Mouse (Mus musculus): Measurements from ENCODE around the gene Comt. TPM values are rescaled to one million over a fixed set of nuclear protein-coding genes. Genes with fewer than 3 reads are reported as not detected.

The Comt gene
- total RNA-seq, 1 experiment: 40.1 TPM

DNA sequence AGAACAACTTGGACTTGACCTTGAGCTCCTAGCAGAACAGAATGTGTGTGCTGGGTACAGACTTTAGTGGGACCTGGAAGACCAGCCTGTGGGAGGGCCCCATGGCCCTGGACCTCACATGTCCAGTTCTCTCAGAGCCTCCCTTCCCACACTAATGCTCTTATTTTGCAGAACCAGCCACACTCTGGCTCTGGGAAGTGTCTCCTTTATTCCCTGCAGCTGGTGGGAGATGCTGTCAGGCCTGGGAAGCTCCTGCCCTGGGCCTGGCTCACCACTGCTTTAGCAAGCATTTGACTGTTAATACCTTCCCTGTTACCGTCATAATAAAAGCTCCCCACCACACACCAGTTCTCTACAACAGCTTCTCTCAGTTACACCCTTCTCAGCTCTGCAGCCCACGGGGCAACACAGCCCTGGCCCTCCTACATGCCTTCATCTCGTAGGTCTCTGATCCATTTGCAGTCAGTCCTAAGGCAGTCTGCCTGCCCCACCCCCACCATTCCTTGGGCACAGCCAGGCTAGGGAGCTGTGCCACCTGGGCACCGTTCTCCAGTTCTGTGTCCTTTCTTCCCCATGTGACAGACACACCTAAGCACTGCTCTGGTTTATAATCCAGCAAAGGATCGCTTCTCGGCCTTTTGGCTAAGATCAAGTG lies 66.4 kb downstream of the Comt start:
- H3K9me3 ChIP-seq (ENCODE audit: control insufficient read depth, insufficient read depth, low read depth, low read length): no peaks in the 10 kb centered on the region
- DNase-seq (ENCODE audit: low read depth, low spot score): no peak
- no peak for TF ChIP-seq CHD2 (IDR thresholded peaks at IDR 0.05; ENCODE audit: low read depth, low read length)
- TF ChIP-seq ZNF384 (IDR thresholded peaks at IDR 0.05; ENCODE audit: low read depth, low read length): no peak
- no peak for TF ChIP-seq MAFK (IDR thresholded peaks at IDR 0.05; ENCODE audit: insufficient read depth, low read depth, low read length)
- no peak for TF ChIP-seq ZC3H11A (IDR thresholded peaks at IDR 0.05; ENCODE audit: borderline replicate concordance, low read depth, low read length)
- TF ChIP-seq HCFC1 (IDR thresholded peaks at IDR 0.05; ENCODE audit: borderline replicate concordance, insufficient read depth, low read length): no peak
- H3K36me3 ChIP-seq (ENCODE audit: control insufficient read depth, insufficient read depth, low read length, poor library complexity, severe bottlenecking): no peaks in the 10 kb centered on the region
- H3K9ac ChIP-seq (ENCODE audit: insufficient read depth, low read depth, low read length, poor library complexity, severe bottlenecking): no peak overlapping the region
- H3K4me1 ChIP-seq (ENCODE audit: control insufficient read depth in 2 of 2, insufficient read depth in 2 of 2, low read length in 2 of 2, poor library complexity in 1 of 2): peaks cover 0 to 2% of the 10 kb centered on the region in 2 experiments; a peak in 2 of 4 replicates
- no peak overlapping the region for H3K27ac ChIP-seq (ENCODE audit: insufficient read depth, low read depth, low read length, poor library complexity, severe bottlenecking)
- in situ Hi-C loops (cut with MboI; ENCODE audit: low sequenced_read_pairs in 2 of 2, unreplicated experiment in 2 of 2): no loop called here
- no peak overlapping the region for H3K4me3 ChIP-seq (ENCODE audit: insufficient read depth in 1 of 2, low read depth in 1 of 2, low read length in 2 of 2, poor library complexity in 1 of 2, severe bottlenecking in 1 of 2)

DNA sequence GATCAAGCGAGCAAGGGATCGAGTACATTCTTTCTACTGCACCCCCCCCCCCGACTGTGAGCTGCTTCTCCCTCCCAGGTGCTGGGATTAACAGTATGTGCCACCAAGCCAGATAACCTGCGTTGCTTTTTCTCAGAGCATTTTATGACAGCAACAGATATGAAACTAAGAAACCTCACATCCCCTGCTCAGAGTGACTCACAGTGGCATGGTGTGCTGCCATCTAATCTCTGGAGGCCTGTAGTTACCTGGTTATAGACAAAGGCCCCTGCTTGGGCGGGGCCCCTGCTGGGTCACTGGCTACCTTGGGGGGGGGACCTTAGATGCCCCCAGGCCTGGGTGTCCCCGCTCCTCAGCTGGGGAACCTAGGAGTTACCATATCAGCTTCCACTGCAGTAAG lies 68.7 kb downstream of the Comt start:
- in situ Hi-C loops (cut with MboI; ENCODE audit: low sequenced_read_pairs in 2 of 2, unreplicated experiment in 2 of 2): no loop called here
- H3K9me3 ChIP-seq (ENCODE audit: control insufficient read depth, insufficient read depth, low read depth, low read length): no peaks in the 10 kb centered on the region
- DNase-seq (ENCODE audit: low read depth, low spot score): no peak
- TF ChIP-seq MAFK (IDR thresholded peaks at IDR 0.05; ENCODE audit: insufficient read depth, low read depth, low read length) (no peak), CHD2 (IDR thresholded peaks at IDR 0.05; ENCODE audit: low read depth, low read length) (no peak), HCFC1 (IDR thresholded peaks at IDR 0.05; ENCODE audit: borderline replicate concordance, insufficient read depth, low read length) (no peak), ZNF384 (IDR thresholded peaks at IDR 0.05; ENCODE audit: low read depth, low read length) (no peak), ZC3H11A (IDR thresholded peaks at IDR 0.05; ENCODE audit: borderline replicate concordance, low read depth, low read length) (no peak)
- H3K4me1 ChIP-seq (ENCODE audit: control insufficient read depth in 2 of 2, insufficient read depth in 2 of 2, low read length in 2 of 2, poor library complexity in 1 of 2): peaks cover 0 to 2% of the 10 kb centered on the region in 2 experiments; a peak in 2 of 4 replicates
- no peaks in the 10 kb centered on the region for H3K36me3 ChIP-seq (ENCODE audit: control insufficient read depth, insufficient read depth, low read length, poor library complexity, severe bottlenecking)
- no peak overlapping the region for H3K9ac ChIP-seq (ENCODE audit: insufficient read depth, low read depth, low read length, poor library complexity, severe bottlenecking)
- H3K4me3 ChIP-seq (ENCODE audit: insufficient read depth in 1 of 2, low read depth in 1 of 2, low read length in 2 of 2, poor library complexity in 1 of 2, severe bottlenecking in 1 of 2): no peak overlapping the region
- H3K27ac ChIP-seq (ENCODE audit: insufficient read depth, low read depth, low read length, poor library complexity, severe bottlenecking): no peak overlapping the region

GRCm38 (mm10) chr16:18356961-18357360 lies 69.7 kb downstream of the Comt start:
- no peak overlapping the region for H3K27ac ChIP-seq (ENCODE audit: insufficient read depth, low read depth, low read length, poor library complexity, severe bottlenecking)
- no peaks in the 10 kb centered on the region for H3K9me3 ChIP-seq (ENCODE audit: control insufficient read depth, insufficient read depth, low read depth, low read length)
- peaks cover 0 to 2% of the 10 kb centered on the region in 2 experiments; a peak in 2 of 4 replicates for H3K4me1 ChIP-seq (ENCODE audit: control insufficient read depth in 2 of 2, insufficient read depth in 2 of 2, low read length in 2 of 2, poor library complexity in 1 of 2)
- H3K4me3 ChIP-seq (ENCODE audit: insufficient read depth in 1 of 2, low read depth in 1 of 2, low read length in 2 of 2, poor library complexity in 1 of 2, severe bottlenecking in 1 of 2): no peak overlapping the region
- H3K9ac ChIP-seq (ENCODE audit: insufficient read depth, low read depth, low read length, poor library complexity, severe bottlenecking): no peak overlapping the region
- no peaks in the 10 kb centered on the region for H3K36me3 ChIP-seq (ENCODE audit: control insufficient read depth, insufficient read depth, low read length, poor library complexity, severe bottlenecking)
- no peak for DNase-seq (ENCODE audit: low read depth, low spot score)
- in situ Hi-C loops (cut with MboI; ENCODE audit: low sequenced_read_pairs in 2 of 2, unreplicated experiment in 2 of 2): no loop called here
- TF ChIP-seq HCFC1 (IDR thresholded peaks at IDR 0.05; ENCODE audit: borderline replicate concordance, insufficient read depth, low read length) (no peak), ZC3H11A (IDR thresholded peaks at IDR 0.05; ENCODE audit: borderline replicate concordance, low read depth, low read length) (no peak), ZNF384 (IDR thresholded peaks at IDR 0.05; ENCODE audit: low read depth, low read length) (no peak)

Other genes with a start within 250 kb of the Comt start
- gene Ccdc188, start 209.0 kb downstream of the Comt start, total RNA-seq (2012; rRNA removed): not detected in 2 replicates
- 16.2 and 17.0 TPM in 2 replicates for gene Zdhhc8, start 191.7 kb downstream of the Comt start, total RNA-seq (2012; rRNA removed)
- 99.3 and 102 TPM in 2 replicates for gene Trmt2a, start 178.2 kb downstream of the Comt start, total RNA-seq (2012; rRNA removed)
- gene Ranbp1, start 178.1 kb downstream of the Comt start, total RNA-seq (2012; rRNA removed): 302 and 410 TPM in 2 replicates
- 0.63 and 1.7 TPM in 2 replicates for gene Gm49776, start 168.5 kb downstream of the Comt start, total RNA-seq (2012; rRNA removed)
- 65.7 and 84.1 TPM in 2 replicates for gene Dgcr8, start 137.6 kb downstream of the Comt start, total RNA-seq (2012; rRNA removed)
- 10.0 and 10.4 TPM in 2 replicates for gene Tango2, start 78.7 kb downstream of the Comt start, total RNA-seq (2012; rRNA removed)
- gene Arvcf, start 78.7 kb downstream of the Comt start, total RNA-seq (2012; rRNA removed): 48.0 and 60.1 TPM in 2 replicates
- 7.9 and 8.4 TPM in 2 replicates for gene Txnrd2, start 468 bp downstream of the Comt start, total RNA-seq (2012; rRNA removed)
- 10.9 and 13.7 TPM in 2 replicates for gene Gnb1l, start 71.9 kb upstream of the Comt start, total RNA-seq (2012; rRNA removed)
- gene Rtl10, start 72.0 kb upstream of the Comt start, total RNA-seq (2012; rRNA removed): 6.7 and 8.5 TPM in 2 replicates
- 0.11 and 0.27 TPM in 2 replicates for gene Tbx1, start 163.8 kb upstream of the Comt start, total RNA-seq (2012; rRNA removed)
- gene Gp1bb, start 195.6 kb upstream of the Comt start, total RNA-seq (2012; rRNA removed): 0.11 TPM in 1 of 2 replicates, not detected in the other
- gene Gm49601, start 199.6 kb upstream of the Comt start, total RNA-seq (2012; rRNA removed): 0.85 and 1.7 TPM in 2 replicates
- gene Sept5, start 203.1 kb upstream of the Comt start, total RNA-seq (2012; rRNA removed): 0.74 and 3.0 TPM in 2 replicates